Mouse (Mus musculus): ENCODE data around the gene Fosl1. TPM values are rescaled to one million over a fixed set of nuclear protein-coding genes. Genes with fewer than 3 reads are reported as not detected.

Fosl1 gene
- total RNA-seq, 1 experiment: 3.0 TPM

- no peak for DNase-seq (ENCODE audit: low read depth, low spot score)
- TF ChIP-seq MAFK (IDR thresholded peaks at IDR 0.05; ENCODE audit: insufficient read depth, low read depth, low read length): no peak
- TF ChIP-seq ZNF384 (IDR thresholded peaks at IDR 0.05; ENCODE audit: low read depth, low read length): no peak
- no peak for TF ChIP-seq ZC3H11A (IDR thresholded peaks at IDR 0.05; ENCODE audit: borderline replicate concordance, low read depth, low read length)
- TF ChIP-seq CHD2 (IDR thresholded peaks at IDR 0.05; ENCODE audit: low read depth, low read length): no peak
- in situ Hi-C loops (cut with MboI; ENCODE audit: low sequenced_read_pairs in 2 of 2, unreplicated experiment in 2 of 2): no loop called here
- peaks cover 10% of the 10 kb centered on the region; the same call in 1 of the 2 replicates for H3K36me3 ChIP-seq (ENCODE audit: control insufficient read depth, insufficient read depth, low read length, poor library complexity, severe bottlenecking)
- H3K9me3 ChIP-seq (ENCODE audit: control insufficient read depth, insufficient read depth, low read depth, low read length): no peaks in the 10 kb centered on the region
- H3K27ac ChIP-seq (ENCODE audit: insufficient read depth, low read depth, low read length, poor library complexity, severe bottlenecking): no peak overlapping the region
- no peak overlapping the region for H3K4me3 ChIP-seq (ENCODE audit: insufficient read depth in 1 of 2, low read depth in 1 of 2, low read length in 2 of 2, poor library complexity in 1 of 2, severe bottlenecking in 1 of 2)
- no peak overlapping the region for H3K9ac ChIP-seq (ENCODE audit: insufficient read depth, low read depth, low read length, poor library complexity, severe bottlenecking)
- H3K4me1 ChIP-seq (ENCODE audit: control insufficient read depth in 2 of 2, insufficient read depth in 2 of 2, low read length in 2 of 2, poor library complexity in 1 of 2): peaks cover 3 to 6% of the 10 kb centered on the region in 2 experiments; a peak in 2 of 4 replicates
Observed at GRCm38 (mm10) chr19:5419630-5420029, 27.7 kb upstream of the Fosl1 start.

GRCm38 (mm10) chr19:5420579-5420978 lies 26.8 kb upstream of the Fosl1 start:
- DNase-seq (ENCODE audit: low read depth, low spot score): no peak
- in situ Hi-C loops (cut with MboI; ENCODE audit: low sequenced_read_pairs in 2 of 2, unreplicated experiment in 2 of 2): no loop called here
- H3K4me3 ChIP-seq (ENCODE audit: insufficient read depth in 1 of 2, low read depth in 1 of 2, low read length in 2 of 2, poor library complexity in 1 of 2, severe bottlenecking in 1 of 2): no peak overlapping the region
- TF ChIP-seq ZC3H11A (IDR thresholded peaks at IDR 0.05; ENCODE audit: borderline replicate concordance, low read depth, low read length): no peak
- H3K4me1 ChIP-seq (ENCODE audit: control insufficient read depth in 2 of 2, insufficient read depth in 2 of 2, low read length in 2 of 2, poor library complexity in 1 of 2): peaks cover 3 to 6% of the 10 kb centered on the region in 2 experiments; a peak in 2 of 4 replicates
- H3K9ac ChIP-seq (ENCODE audit: insufficient read depth, low read depth, low read length, poor library complexity, severe bottlenecking): no peak overlapping the region
- H3K27ac ChIP-seq (ENCODE audit: insufficient read depth, low read depth, low read length, poor library complexity, severe bottlenecking): no peak overlapping the region
- H3K9me3 ChIP-seq (ENCODE audit: control insufficient read depth, insufficient read depth, low read depth, low read length): no peaks in the 10 kb centered on the region
- H3K36me3 ChIP-seq (ENCODE audit: control insufficient read depth, insufficient read depth, low read length, poor library complexity, severe bottlenecking): peaks cover 10% of the 10 kb centered on the region; the same call in 1 of the 2 replicates

GRCm38 (mm10) chr19:5421784-5422183 lies 25.6 kb upstream of the Fosl1 start:
- Histone ChIP-seq H3K9me3 (ENCODE audit: control insufficient read depth, insufficient read depth, low read depth, low read length) (no peaks in the 10 kb centered on the region), H3K36me3 (ENCODE audit: control insufficient read depth, insufficient read depth, low read length, poor library complexity, severe bottlenecking) (peaks cover 17% of the 10 kb centered on the region; the same call in 1 of the 2 replicates), H3K9ac (ENCODE audit: insufficient read depth, low read depth, low read length, poor library complexity, severe bottlenecking) (no peak overlapping the region), H3K27ac (ENCODE audit: insufficient read depth, low read depth, low read length, poor library complexity, severe bottlenecking) (no peak overlapping the region), H3K4me3 (ENCODE audit: insufficient read depth in 1 of 2, low read depth in 1 of 2, low read length in 2 of 2, poor library complexity in 1 of 2, severe bottlenecking in 1 of 2) (no peak overlapping the region), H3K4me1 (ENCODE audit: control insufficient read depth in 2 of 2, insufficient read depth in 2 of 2, low read length in 2 of 2, poor library complexity in 1 of 2) (peaks cover 6 to 12% of the 10 kb centered on the region in 2 experiments; a peak in 3 of 4 replicates)
- no peak for DNase-seq (ENCODE audit: low read depth, low spot score)
- in situ Hi-C loops (cut with MboI; ENCODE audit: low sequenced_read_pairs in 2 of 2, unreplicated experiment in 2 of 2): no loop called here
- TF ChIP-seq HCFC1 (IDR thresholded peaks at IDR 0.05; ENCODE audit: borderline replicate concordance, insufficient read depth, low read length) (no peak), ZC3H11A (IDR thresholded peaks at IDR 0.05; ENCODE audit: borderline replicate concordance, low read depth, low read length) (no peak), CHD2 (IDR thresholded peaks at IDR 0.05; ENCODE audit: low read depth, low read length) (no peak)

- in situ Hi-C loops (cut with MboI; ENCODE audit: low sequenced_read_pairs in 2 of 2, unreplicated experiment in 2 of 2): no loop called here
- Histone ChIP-seq H3K4me1 (ENCODE audit: control insufficient read depth in 2 of 2, insufficient read depth in 2 of 2, low read length in 2 of 2, poor library complexity in 1 of 2) (peaks cover 6 to 14% of the 10 kb centered on the region in 2 experiments; a peak in 3 of 4 replicates), H3K9ac (ENCODE audit: insufficient read depth, low read depth, low read length, poor library complexity, severe bottlenecking) (no peak overlapping the region), H3K4me3 (ENCODE audit: insufficient read depth in 1 of 2, low read depth in 1 of 2, low read length in 2 of 2, poor library complexity in 1 of 2, severe bottlenecking in 1 of 2) (no peak overlapping the region), H3K27ac (ENCODE audit: insufficient read depth, low read depth, low read length, poor library complexity, severe bottlenecking) (no peak overlapping the region), H3K9me3 (ENCODE audit: control insufficient read depth, insufficient read depth, low read depth, low read length) (no peaks in the 10 kb centered on the region), H3K36me3 (ENCODE audit: control insufficient read depth, insufficient read depth, low read length, poor library complexity, severe bottlenecking) (peaks cover 22% of the 10 kb centered on the region; the same call in 1 of the 2 replicates)
- DNase-seq (ENCODE audit: low read depth, low spot score): no peak
- TF ChIP-seq HCFC1 (IDR thresholded peaks at IDR 0.05; ENCODE audit: borderline replicate concordance, insufficient read depth, low read length) (no peak), ZC3H11A (IDR thresholded peaks at IDR 0.05; ENCODE audit: borderline replicate concordance, low read depth, low read length) (no peak), MAFK (IDR thresholded peaks at IDR 0.05; ENCODE audit: insufficient read depth, low read depth, low read length) (no peak), CHD2 (IDR thresholded peaks at IDR 0.05; ENCODE audit: low read depth, low read length) (no peak), ZNF384 (IDR thresholded peaks at IDR 0.05; ENCODE audit: low read depth, low read length) (no peak)
Observed at GRCm38 (mm10) chr19:5422267-5422666, 25.1 kb upstream of the Fosl1 start.

GRCm38 (mm10) chr19:5422895-5423443 lies 24.4 kb upstream of the Fosl1 start:
- DNase-seq (ENCODE audit: low read depth, low spot score): no peak
- Histone ChIP-seq H3K36me3 (ENCODE audit: control insufficient read depth, insufficient read depth, low read length, poor library complexity, severe bottlenecking) (peaks cover 22% of the 10 kb centered on the region; the same call in 1 of the 2 replicates), H3K4me3 (ENCODE audit: insufficient read depth in 1 of 2, low read depth in 1 of 2, low read length in 2 of 2, poor library complexity in 1 of 2, severe bottlenecking in 1 of 2) (no peak overlapping the region), H3K9me3 (ENCODE audit: control insufficient read depth, insufficient read depth, low read depth, low read length) (no peaks in the 10 kb centered on the region), H3K27ac (ENCODE audit: insufficient read depth, low read depth, low read length, poor library complexity, severe bottlenecking) (no peak overlapping the region), H3K9ac (ENCODE audit: insufficient read depth, low read depth, low read length, poor library complexity, severe bottlenecking) (peak overlapping the region; percentile 85; the same call in 1 of the 2 replicates), H3K4me1 (ENCODE audit: control insufficient read depth in 2 of 2, insufficient read depth in 2 of 2, low read length in 2 of 2, poor library complexity in 1 of 2) (peaks cover 6 to 14% of the 10 kb centered on the region in 2 experiments; a peak in 3 of 4 replicates)
- no peak for TF ChIP-seq HCFC1 (IDR thresholded peaks at IDR 0.05; ENCODE audit: borderline replicate concordance, insufficient read depth, low read length)
- TF ChIP-seq MAFK (IDR thresholded peaks at IDR 0.05; ENCODE audit: insufficient read depth, low read depth, low read length): no peak
- no peak for TF ChIP-seq CHD2 (IDR thresholded peaks at IDR 0.05; ENCODE audit: low read depth, low read length)
- no peak for TF ChIP-seq ZC3H11A (IDR thresholded peaks at IDR 0.05; ENCODE audit: borderline replicate concordance, low read depth, low read length)
- TF ChIP-seq ZNF384 (IDR thresholded peaks at IDR 0.05; ENCODE audit: low read depth, low read length): no peak
- in situ Hi-C loops (cut with MboI; ENCODE audit: low sequenced_read_pairs in 2 of 2, unreplicated experiment in 2 of 2): no loop called here

Measured in ES-E14 (cell line).